Mouse (Mus musculus) adipocyte (in vitro differentiated cells): ENCODE data around the gene Nemp1.

Experiments
- DNase-seq: peaks from one replicate; pipeline ENCODE4 v3.0.0-alpha.2; 2016; ENCODE audit warnings: low spot score

Nemp1 gene

DNA sequence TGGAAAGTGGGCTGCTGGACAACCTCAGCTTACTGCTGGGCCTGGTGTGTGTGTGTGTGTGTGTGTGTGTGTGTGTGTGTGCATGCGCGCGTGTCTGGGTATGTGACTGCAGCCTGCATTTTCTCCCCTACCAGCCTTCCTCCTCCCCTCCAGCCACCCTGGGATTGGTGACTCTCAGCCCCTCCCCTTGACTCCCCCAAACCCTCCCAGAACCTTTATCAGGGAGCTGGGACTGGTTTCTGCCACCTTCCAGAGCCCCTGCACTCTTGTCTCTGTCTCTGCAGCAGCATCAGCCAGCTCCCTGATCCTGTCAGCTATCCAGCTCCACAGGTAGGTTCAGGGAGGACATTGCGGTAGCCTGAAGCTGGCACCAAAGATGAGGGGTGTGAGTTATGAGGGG is 58.4 kb downstream of the Nemp1 start:
- DNase-seq: no peak

- no peak for DNase-seq
These were observed 61.7 kb downstream of the Nemp1 start for GRCm38 (mm10) chr10:127728437-127728836.

- no peak for DNase-seq
These were observed 63.7 kb downstream of the Nemp1 start for GRCm38 (mm10) chr10:127730285-127730932.

DNA sequence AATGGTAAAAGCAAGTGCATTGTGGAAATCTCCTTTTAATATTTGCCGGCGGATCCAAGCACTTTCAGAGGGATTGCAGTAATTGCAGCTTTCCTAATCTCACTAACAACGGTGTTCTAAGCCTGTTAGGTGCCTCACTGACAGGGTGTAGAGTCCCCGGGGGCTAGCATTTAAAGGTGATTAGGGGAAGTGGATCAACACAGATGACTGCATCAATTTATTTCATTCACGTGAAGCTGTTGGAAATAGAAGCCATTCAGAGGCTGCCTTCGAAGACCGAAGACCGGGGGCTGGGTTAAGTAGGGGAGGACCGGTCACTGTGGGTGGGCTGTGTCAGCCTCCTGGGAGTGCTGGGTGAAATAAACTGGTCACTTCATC is 64.2 kb downstream of the Nemp1 start:
- DNase-seq: no peak

GRCm38 (mm10) chr10:127731397-127731796 is 64.7 kb downstream of the Nemp1 start:
- no peak for DNase-seq

- DNase-seq: peak; percentile 65
These were observed 67.7 kb downstream of the Nemp1 start for GRCm38 (mm10) chr10:127734434-127734833.

- no peak for DNase-seq
These were observed 69.6 kb downstream of the Nemp1 start for GRCm38 (mm10) chr10:127736266-127736665.

DNA sequence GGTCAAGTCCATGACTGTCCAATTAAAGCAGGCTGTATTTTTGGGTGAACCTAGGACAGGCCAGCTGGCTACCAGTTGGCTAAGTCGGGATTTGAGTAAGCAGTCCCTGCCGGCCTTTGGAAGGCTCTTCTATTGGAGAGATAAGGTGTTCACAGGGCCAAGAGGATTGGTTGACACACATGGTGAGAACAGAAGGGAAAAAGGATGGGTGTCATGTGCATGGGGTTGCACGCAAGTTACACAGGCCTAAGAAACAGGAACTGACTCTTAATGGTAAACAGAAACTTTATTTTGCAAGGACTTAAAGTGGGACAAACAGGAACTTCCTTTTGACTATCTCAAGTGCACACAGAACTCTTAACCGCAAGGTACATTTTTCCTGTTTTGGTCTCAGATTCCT is 70.2 kb downstream of the Nemp1 start:
- DNase-seq: no peak

DNA sequence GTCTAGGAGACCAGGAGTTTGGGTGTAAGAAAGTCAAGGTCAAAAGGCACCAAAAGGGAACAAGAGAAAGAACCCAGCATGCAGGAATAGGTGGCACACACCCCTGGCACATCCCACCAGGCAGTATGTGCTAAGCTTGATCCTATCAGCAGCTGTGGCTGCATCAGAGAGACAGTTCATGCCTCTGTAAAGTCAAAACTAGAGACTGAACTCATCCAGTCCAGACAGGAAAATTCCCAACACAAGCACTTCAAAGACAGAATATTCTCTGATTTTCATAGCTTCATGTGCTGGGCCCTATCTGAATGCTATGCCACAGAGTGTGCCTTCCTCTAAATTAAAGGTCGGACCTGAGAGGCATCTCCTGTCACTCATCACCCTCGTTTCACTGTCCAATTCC is 70.9 kb downstream of the Nemp1 start:
- DNase-seq: no peak

DNA sequence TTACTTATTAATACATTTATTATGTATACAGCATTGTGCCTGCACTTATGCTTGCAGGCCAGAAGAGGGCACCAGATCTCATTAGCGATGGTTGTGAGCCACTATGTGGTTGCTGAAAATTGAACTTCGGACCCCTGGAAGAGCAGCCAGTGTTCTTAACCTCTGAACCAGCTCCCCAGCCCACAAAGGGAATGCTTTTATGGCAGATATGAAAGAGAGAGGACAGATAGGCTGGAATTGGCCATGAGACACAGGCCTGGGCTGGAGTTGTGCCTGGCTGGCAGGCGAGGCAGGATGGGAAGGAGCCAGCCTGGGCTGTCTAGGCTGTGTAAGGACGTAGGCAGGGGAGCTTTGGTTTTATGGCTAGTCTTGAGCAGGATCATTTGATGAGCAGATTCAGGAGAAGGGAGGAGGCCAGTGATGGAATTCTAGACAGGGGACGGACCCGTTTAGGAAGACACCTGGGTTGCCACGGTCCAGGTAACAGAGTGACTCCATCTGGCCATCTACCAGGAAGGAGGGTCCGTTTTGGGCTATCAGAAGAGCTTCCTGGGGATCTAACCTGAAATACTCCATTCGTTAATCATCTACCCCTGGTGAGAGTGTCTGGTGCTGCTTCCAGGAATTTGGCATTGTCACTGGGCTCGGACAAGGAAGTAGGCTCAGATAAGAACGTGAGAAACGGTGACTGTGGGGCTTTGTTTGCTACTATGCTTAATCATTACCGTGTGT is 71.6 kb downstream of the Nemp1 start:
- peak; percentile 38 for DNase-seq

DNA sequence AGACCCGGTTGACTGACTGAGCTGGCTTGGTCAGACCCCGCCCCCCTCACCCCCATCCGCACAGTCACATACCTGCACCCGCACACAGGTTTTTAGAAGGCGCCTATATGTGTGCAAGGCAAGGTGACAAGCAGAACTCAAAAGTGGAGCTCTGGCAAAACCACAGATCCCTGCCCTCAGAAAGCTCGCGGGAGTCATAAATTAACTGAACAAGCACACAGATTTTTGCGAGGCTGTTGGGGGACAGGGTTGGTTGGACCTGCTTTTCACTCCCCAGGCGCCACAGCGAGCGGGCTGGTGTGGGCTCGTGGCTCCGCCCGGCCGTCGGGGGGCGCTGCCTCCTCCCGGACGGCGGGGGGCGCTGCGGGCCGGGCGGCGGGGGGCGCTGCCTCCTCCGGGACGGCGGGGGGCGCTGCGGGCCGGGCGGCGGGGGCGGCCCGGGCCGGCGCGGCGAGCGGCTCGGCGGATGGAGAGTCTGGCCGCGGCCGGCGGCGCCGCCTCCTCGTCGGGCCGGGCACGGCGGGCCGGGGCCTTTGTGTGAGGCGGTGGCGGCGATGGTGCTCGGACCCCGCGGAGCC is 72.5 kb downstream of the Nemp1 start, which contains the start of gene Zbtb39:
Gene Zbtb39 (plus strand): TSS at position 456 of the 578 bp plus-strand sequence.
- DNase-seq: peak; percentile 67

DNA sequence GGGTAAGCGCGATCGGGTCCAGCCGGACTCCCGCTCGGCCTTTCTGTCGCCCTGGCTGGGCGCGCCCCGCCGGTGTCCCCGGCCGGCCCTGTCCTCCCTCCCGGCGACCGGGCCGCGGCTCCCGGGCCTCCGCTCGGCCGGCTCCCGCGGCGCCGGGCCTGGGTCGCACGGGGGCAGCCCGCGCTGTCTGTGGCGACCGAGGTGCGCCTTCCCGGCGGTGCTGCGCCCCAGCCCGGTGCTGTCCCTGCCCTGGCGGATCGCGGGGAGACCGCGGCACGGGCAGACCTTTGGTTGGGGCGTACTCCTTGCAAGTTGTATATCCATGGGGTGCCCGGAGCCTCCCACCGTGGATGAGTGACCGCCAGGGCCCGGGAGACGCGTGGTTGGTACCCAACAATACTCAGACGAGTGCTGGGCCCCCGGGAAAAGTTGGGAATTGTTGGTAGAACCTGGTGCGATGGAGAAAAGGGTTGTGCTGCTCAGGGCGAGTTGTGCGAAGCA is 73.0 kb downstream of the Nemp1 start:
- peak; percentile 19 for DNase-seq

GRCm38 (mm10) chr10:127744661-127745060 is 78.0 kb downstream of the Nemp1 start:
- peak; percentile 59 for DNase-seq

GRCm38 (mm10) chr10:127745886-127746285 is 79.2 kb downstream of the Nemp1 start:
- no peak for DNase-seq

DNA sequence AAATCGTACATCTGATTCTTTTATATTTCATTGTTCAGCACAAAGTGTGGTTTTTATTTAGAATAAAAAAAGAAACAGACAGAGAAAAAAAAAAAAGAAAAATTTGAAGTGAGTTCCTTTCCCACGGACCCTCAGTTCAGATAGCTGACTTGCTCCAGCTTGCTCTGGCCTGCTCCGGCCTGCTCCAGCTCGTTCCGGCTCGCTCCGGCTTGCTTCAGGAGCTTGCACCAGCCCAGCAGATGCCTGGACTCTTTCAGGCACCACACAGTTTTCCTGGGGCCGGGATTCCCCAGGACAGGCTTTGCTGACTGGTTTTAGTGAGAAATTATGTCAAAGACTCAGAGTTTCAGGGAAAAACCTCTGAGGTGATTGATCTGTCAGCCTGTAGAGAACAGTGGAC is 80.6 kb downstream of the Nemp1 start:
- no peak for DNase-seq

DNA sequence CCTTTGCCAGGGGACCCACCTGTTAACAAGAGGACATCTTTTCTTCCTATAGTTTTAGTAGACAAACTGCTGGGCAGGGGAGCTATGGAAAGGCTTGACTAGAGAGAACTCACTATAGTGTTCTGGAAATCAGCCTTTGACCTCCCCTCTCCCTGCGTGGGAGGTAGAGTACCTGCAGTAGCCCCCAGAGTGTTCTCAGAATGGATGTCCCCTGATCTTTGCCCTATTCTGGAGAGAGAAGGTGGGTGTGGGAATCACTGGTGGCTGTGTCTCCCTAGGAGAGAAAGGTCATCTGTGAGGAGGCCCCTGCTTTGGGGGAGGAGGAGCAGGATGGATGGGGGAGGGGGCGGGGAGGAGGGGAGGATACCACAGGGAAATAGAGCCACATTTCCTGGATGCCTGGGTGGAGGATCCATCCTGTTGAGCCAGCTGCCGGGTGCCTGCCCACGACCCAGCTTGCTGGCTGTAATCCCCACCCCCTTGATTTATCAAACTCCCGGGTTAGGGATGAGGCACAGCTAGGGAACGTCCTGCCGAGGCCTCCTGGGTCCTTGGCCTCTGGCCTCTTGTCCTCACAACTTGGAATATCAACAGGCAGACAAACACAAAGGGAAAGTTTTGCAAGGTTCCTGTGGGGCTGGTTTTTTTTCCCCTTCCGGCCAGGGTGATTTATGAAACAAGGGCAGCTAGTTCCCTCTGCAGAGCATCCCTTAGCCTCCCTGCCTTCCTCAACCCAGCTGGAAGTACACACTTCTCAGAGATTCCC is 82.3 kb downstream of the Nemp1 start:
- no peak for DNase-seq

DNA sequence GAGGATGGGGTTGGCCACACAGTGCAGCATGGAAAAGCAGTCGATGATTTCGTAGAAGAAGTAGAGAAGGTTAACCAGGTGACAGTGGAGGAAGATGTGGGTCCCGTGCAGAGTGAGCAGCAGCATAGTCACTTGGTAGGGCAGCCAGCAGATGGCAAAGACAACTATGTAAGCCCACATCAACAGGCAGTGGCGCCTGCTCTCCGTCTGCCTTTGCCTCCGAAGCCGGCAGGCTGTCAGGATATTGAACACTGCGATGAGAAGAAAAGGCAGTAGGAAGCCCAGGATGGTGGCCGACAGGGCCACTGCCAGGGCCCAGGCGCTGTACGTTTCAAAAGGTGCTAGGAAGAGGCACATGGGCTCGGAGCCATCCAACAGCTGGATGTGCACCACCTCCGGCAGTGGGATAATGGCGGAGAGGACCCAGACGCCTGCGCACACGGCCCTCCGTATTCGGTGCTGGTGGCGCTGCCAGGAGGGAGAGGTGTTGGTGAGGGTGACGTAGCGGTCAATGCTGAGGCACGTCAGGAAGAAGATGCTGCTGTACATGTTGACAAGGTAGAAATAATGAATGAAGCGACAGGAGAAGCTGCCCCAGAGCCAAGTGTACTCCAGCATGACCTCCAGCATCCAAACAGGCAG is 83.6 kb downstream of the Nemp1 start:
- DNase-seq: no peak
